Mouse (Mus musculus): ENCODE measurements around the gene Numa1. TPM values are rescaled to one million over a fixed set of nuclear protein-coding genes. Genes with fewer than 3 reads are reported as not detected.

The Numa1 gene
- polyA plus RNA-seq, 2 experiments = 106 to 112 TPM

- H3K9me3 ChIP-seq (ENCODE audit: control insufficient read depth, low read length) = no peaks in the 10 kb centered on the region
- WGBS = 67% methylated on average over 14 of the region's 14 CpGs
- H3K36me3 ChIP-seq (ENCODE audit: control insufficient read depth, insufficient read depth, low read length) = peaks cover 99% of the 10 kb centered on the region
- no peak overlapping the region for H3K4me3 ChIP-seq (replicated peaks; ENCODE audit: low read length)
- H3K27ac ChIP-seq (replicated peaks; ENCODE audit: low read depth, low read length) = no peak overlapping the region
- H3K4me1 ChIP-seq (ENCODE audit: control insufficient read depth, insufficient read depth, low read length) = no peaks in the 10 kb centered on the region
- H3K9ac ChIP-seq (ENCODE audit: low read depth, low read length, severe bottlenecking) = no peak overlapping the region
- H3K27me3 ChIP-seq (ENCODE audit: control insufficient read depth, insufficient read depth, low read length) = no peaks in the 10 kb centered on the region
- peak; percentile 56; the same call in 1 of the 2 replicates for ATAC-seq (ENCODE audit: low FRiP score, low read depth)
- peak; percentile 66 for DNase-seq (ENCODE audit: low spot score)
- H3K4me2 ChIP-seq (replicated peaks; ENCODE audit: low read depth, low read length, severe bottlenecking) = no peak overlapping the region
- no peak for TF ChIP-seq POLR2A (IDR thresholded peaks at IDR 0.05; ENCODE audit: borderline replicate concordance, extremely low read depth, insufficient read depth, insufficient read length)
These were observed 64.5 kb downstream of the Numa1 start for GRCm38 (mm10) chr7:101998194-101998927.

- no peak for TF ChIP-seq POLR2A (IDR thresholded peaks at IDR 0.05; ENCODE audit: borderline replicate concordance, extremely low read depth, insufficient read depth, insufficient read length)
- no peak for DNase-seq (ENCODE audit: low spot score)
- 94% methylated on average over 15 of the region's 15 CpGs for WGBS
- Histone ChIP-seq H3K9ac (ENCODE audit: low read depth, low read length, severe bottlenecking) (no peak overlapping the region), H3K36me3 (ENCODE audit: control insufficient read depth, insufficient read depth, low read length) (peaks cover 97% of the 10 kb centered on the region), H3K4me1 (ENCODE audit: control insufficient read depth, insufficient read depth, low read length) (no peaks in the 10 kb centered on the region), H3K27ac (replicated peaks; ENCODE audit: low read depth, low read length) (no peak overlapping the region), H3K4me3 (replicated peaks; ENCODE audit: low read length) (no peak overlapping the region), H3K9me3 (ENCODE audit: control insufficient read depth, low read length) (no peaks in the 10 kb centered on the region), H3K4me2 (replicated peaks; ENCODE audit: low read depth, low read length, severe bottlenecking) (no peak overlapping the region), H3K27me3 (ENCODE audit: control insufficient read depth, insufficient read depth, low read length) (no peaks in the 10 kb centered on the region)
- no peak for ATAC-seq (ENCODE audit: low FRiP score, low read depth)
These were observed 65.7 kb downstream of the Numa1 start for GRCm38 (mm10) chr7:101999461-102000151.

GRCm38 (mm10) chr7:102000296-102000695 is 66.4 kb downstream of the Numa1 start:
- no peak overlapping the region for H3K4me2 ChIP-seq (replicated peaks; ENCODE audit: low read depth, low read length, severe bottlenecking)
- peak; percentile 23 for DNase-seq (ENCODE audit: low spot score)
- no peak overlapping the region for H3K4me3 ChIP-seq (replicated peaks; ENCODE audit: low read length)
- no peaks in the 10 kb centered on the region for H3K4me1 ChIP-seq (ENCODE audit: control insufficient read depth, insufficient read depth, low read length)
- 90% methylated on average over 8 of the region's 8 CpGs for WGBS
- H3K27me3 ChIP-seq (ENCODE audit: control insufficient read depth, insufficient read depth, low read length) = no peaks in the 10 kb centered on the region
- no peak overlapping the region for H3K9ac ChIP-seq (ENCODE audit: low read depth, low read length, severe bottlenecking)
- peak overlapping the region; percentile 10; the same call in 1 of the 2 replicates for H3K27ac ChIP-seq (replicated peaks; ENCODE audit: low read depth, low read length)
- TF ChIP-seq POLR2A (IDR thresholded peaks at IDR 0.05; ENCODE audit: borderline replicate concordance, extremely low read depth, insufficient read depth, insufficient read length) = no peak
- peak; percentile 39 for ATAC-seq (ENCODE audit: low FRiP score, low read depth)
- peaks cover 97% of the 10 kb centered on the region for H3K36me3 ChIP-seq (ENCODE audit: control insufficient read depth, insufficient read depth, low read length)
- H3K9me3 ChIP-seq (ENCODE audit: control insufficient read depth, low read length) = no peaks in the 10 kb centered on the region

- no peak for TF ChIP-seq POLR2A (IDR thresholded peaks at IDR 0.05; ENCODE audit: borderline replicate concordance, extremely low read depth, insufficient read depth, insufficient read length)
- peak; percentile 62 for ATAC-seq (ENCODE audit: low FRiP score, low read depth)
- Histone ChIP-seq H3K27ac (replicated peaks; ENCODE audit: low read depth, low read length) (peak overlapping the region; percentile 10; the same call in 1 of the 2 replicates), H3K9me3 (ENCODE audit: control insufficient read depth, low read length) (no peaks in the 10 kb centered on the region), H3K9ac (ENCODE audit: low read depth, low read length, severe bottlenecking) (no peak overlapping the region), H3K27me3 (ENCODE audit: control insufficient read depth, insufficient read depth, low read length) (no peaks in the 10 kb centered on the region), H3K4me2 (replicated peaks; ENCODE audit: low read depth, low read length, severe bottlenecking) (no peak overlapping the region), H3K36me3 (ENCODE audit: control insufficient read depth, insufficient read depth, low read length) (peaks cover 97% of the 10 kb centered on the region), H3K4me3 (replicated peaks; ENCODE audit: low read length) (no peak overlapping the region), H3K4me1 (ENCODE audit: control insufficient read depth, insufficient read depth, low read length) (no peaks in the 10 kb centered on the region)
- WGBS = 91% methylated on average over 26 of the region's 26 CpGs
- peak; percentile 24 for DNase-seq (ENCODE audit: low spot score)
These were observed 67.2 kb downstream of the Numa1 start for GRCm38 (mm10) chr7:102000921-102001630.

GRCm38 (mm10) chr7:102006520-102006919 is 72.6 kb downstream of the Numa1 start:
- H3K27me3 ChIP-seq (ENCODE audit: control insufficient read depth, insufficient read depth, low read length) = no peaks in the 10 kb centered on the region
- DNase-seq (ENCODE audit: low spot score) (no peak), ATAC-seq (ENCODE audit: low FRiP score, low read depth) (no peak)
- no peaks in the 10 kb centered on the region for H3K4me1 ChIP-seq (ENCODE audit: control insufficient read depth, insufficient read depth, low read length)
- peaks cover 97% of the 10 kb centered on the region for H3K36me3 ChIP-seq (ENCODE audit: control insufficient read depth, insufficient read depth, low read length)
- no peak for TF ChIP-seq POLR2A (IDR thresholded peaks at IDR 0.05; ENCODE audit: borderline replicate concordance, extremely low read depth, insufficient read depth, insufficient read length)
- no peak overlapping the region for H3K4me3 ChIP-seq (replicated peaks; ENCODE audit: low read length)
- no peaks in the 10 kb centered on the region for H3K9me3 ChIP-seq (ENCODE audit: control insufficient read depth, low read length)
- no peak overlapping the region for H3K27ac ChIP-seq (replicated peaks; ENCODE audit: low read depth, low read length)
- no peak overlapping the region for H3K4me2 ChIP-seq (replicated peaks; ENCODE audit: low read depth, low read length, severe bottlenecking)
- H3K9ac ChIP-seq (ENCODE audit: low read depth, low read length, severe bottlenecking) = no peak overlapping the region
- 60% methylated on average over 1 of the region's 1 CpGs for WGBS
